Mouse (Mus musculus) bone marrow macrophage, adult 2 months (primary cell): ENCODE results near the gene Cdh16. TPM values are rescaled to one million over a fixed set of nuclear protein-coding genes. Genes with fewer than 3 reads are reported as not detected.

Experiments
- H3K27ac ChIP-seq: 2 replicates; pipeline ENCODE4 v1.5.1; 2012; ENCODE audit warnings: low read depth, low read length; ENCODE audit not compliant: insufficient read depth
- H3K4me1 ChIP-seq: 2 replicates; pipeline ENCODE4 v1.6.1; 2012; ENCODE audit warnings: low read length; ENCODE audit not compliant: control insufficient read depth, insufficient read depth
- H3K4me3 ChIP-seq: 2 replicates; pipeline ENCODE4 v1.5.1; 2012; ENCODE audit warnings: mild to moderate bottlenecking, low read length, moderate library complexity; ENCODE audit not compliant: insufficient read depth
- CTCF ChIP-seq: IDR thresholded peaks from 2 replicates; pipeline ENCODE4 v1.5.1; 2012; ENCODE audit warnings: low read depth, mild to moderate bottlenecking, low read length, moderate library complexity
- POLR2A ChIP-seq: IDR thresholded peaks from 2 replicates; pipeline ENCODE4 v1.6.1; 2012; ENCODE audit warnings: mild to moderate bottlenecking, low read depth, low read length, borderline replicate concordance
- polyA plus RNA-seq: library from polyadenylated mRNA; stranded (reverse); fragments of >200 nt; gene quantifications from 2 replicates; pipeline ENCODE4 v1.2.4, GENCODE M21; 2012; ENCODE audit not compliant: missing spikeins, insufficient read depth, insufficient read length

The Cdh16 gene
- polyA plus RNA-seq, 1 experiment: not detected

DNA sequence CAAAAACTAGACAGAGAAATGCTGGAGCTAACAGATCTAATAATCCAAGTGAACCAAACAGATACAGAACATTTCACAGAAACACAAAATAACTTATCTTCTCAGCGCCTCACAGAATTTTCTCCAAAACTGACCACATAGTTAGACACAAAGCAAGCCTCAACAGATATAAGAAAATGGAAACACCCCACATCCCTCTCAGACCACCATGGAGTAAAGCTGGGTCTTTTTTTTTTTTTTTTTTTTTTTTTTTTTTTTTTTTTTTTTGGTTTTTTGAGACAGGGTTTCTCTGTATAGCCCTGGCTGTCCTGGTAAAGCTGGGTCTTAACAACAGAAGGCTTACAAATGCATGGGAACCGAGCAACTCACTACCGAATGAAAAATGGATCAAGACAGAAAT, 47.4 kb downstream of the Cdh16 start:
- Histone ChIP-seq H3K4me1 (no peaks in the 10 kb centered on the region), H3K4me3 (no peak overlapping the region), H3K27ac (no peak overlapping the region)
- TF ChIP-seq CTCF (no peak), POLR2A (no peak)

DNA sequence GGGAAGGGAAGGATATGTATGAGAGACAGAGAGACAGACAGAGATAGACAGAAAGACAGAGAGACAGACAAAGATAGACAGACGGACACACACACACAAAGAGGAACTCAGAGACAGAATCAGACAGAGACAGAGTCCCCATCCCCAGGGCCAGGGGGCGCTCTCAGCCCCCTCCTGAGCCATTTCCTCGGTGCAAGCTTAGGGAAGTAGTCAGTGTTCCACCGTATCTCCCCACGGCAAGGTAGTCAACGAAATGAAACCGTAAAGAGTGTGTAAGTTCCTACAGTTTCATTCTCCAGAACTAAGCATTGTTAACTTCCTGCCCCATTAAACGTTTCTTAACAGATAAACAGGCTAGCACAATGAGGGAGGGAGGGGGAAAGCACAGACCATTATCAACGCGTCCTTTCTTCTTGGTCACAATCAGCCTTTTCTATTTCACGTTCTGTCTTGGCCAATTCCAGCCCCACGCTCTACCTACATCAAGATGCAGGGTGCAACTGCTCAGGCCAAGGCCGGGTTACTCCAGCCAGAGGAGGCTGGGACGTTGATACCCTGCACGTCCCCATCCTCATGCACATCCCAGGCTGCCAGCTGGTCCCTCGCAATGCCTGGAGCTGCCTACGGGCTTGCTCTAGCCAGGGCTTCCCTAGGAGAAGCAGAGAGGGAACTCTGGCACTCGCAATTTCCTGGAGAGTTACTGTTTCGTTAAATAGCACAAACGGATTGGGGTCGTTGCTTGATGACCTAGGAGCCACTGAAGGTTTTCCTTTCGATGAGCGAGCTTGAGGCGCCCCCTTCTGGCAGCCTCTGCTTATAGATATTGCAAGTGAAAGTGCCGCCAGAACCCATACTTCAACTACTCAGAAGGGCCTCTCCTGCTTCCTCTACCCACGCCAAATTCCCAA, 53.5 kb downstream of the Cdh16 start:
- peaks cover 3% of the 10 kb centered on the region; the same call in 1 of the 2 replicates for H3K4me1 ChIP-seq
- no peak overlapping the region for H3K27ac ChIP-seq
- no peak for TF ChIP-seq POLR2A
- peak; percentile 79 for TF ChIP-seq CTCF
- peak overlapping the region; percentile 62 for H3K4me3 ChIP-seq

- TF ChIP-seq POLR2A (no peak), CTCF (no peak)
Measured at GRCm38 (mm10) chr8:104569559-104569958, 54.6 kb downstream of the Cdh16 start.

DNA sequence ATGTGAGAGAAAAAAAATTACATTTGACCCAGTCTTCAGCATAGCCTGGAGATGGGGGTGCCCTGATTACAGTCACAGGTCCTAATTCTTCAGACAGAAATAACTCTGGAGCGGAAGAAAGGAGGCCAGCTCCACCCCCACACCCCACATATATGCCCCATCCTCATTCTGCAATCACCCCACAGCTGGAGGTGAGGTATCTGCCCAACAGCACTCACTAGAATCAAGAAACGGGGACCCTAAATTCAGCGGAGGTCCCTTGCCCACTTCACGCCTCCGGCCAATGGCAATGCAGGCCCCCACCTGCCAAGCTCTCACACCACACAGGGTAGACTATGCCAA, 58.8 kb downstream of the Cdh16 start:
- TF ChIP-seq POLR2A (no peak), CTCF (no peak)
- no peak overlapping the region for H3K27ac ChIP-seq
- H3K4me3 ChIP-seq: no peak overlapping the region
- peaks cover 2% of the 10 kb centered on the region; the same call in 1 of the 2 replicates for H3K4me1 ChIP-seq

More at GRCm38 (mm10) chr8:104569559-104569958, 54.6 kb downstream of the Cdh16 start:
- H3K4me1 ChIP-seq: peaks cover 5% of the 10 kb centered on the region; the same call in 1 of the 2 replicates
- no peak overlapping the region for H3K4me3 ChIP-seq
- H3K27ac ChIP-seq: no peak overlapping the region

- Histone ChIP-seq H3K4me3 (no peak overlapping the region), H3K4me1 (peaks cover 2% of the 10 kb centered on the region; the same call in 1 of the 2 replicates), H3K27ac (no peak overlapping the region)
- peak; percentile 99 for TF ChIP-seq CTCF
- no peak for TF ChIP-seq POLR2A
Measured at GRCm38 (mm10) chr8:104564633-104565456, 59.4 kb downstream of the Cdh16 start.

- Histone ChIP-seq H3K4me1 (peaks cover 2% of the 10 kb centered on the region; the same call in 1 of the 2 replicates), H3K27ac (no peak overlapping the region), H3K4me3 (no peak overlapping the region)
- no peak for TF ChIP-seq POLR2A
- no peak for TF ChIP-seq CTCF
Measured at GRCm38 (mm10) chr8:104560731-104561130, 63.5 kb downstream of the Cdh16 start.

DNA sequence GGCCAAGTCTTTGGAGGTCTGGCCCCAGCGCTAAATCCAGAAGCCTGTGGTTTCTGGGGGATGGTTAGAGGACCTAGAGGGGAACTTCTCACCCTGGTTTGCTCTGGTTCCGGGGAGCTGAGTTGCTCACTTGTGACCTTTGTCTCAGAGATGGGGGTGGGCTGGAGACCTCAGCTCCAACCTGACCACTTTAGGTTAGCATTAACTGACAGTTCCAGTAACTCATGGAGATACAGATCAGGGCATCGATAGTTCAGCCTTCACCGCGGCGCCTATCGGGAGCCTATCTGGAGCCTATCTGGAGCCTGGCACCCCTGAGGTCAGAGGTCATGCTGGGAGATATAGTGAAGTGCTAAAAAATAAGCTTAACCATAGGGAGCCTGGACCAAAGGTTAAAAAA, 67.0 kb downstream of the Cdh16 start:
- no peak overlapping the region for H3K4me3 ChIP-seq
- no peaks in the 10 kb centered on the region for H3K4me1 ChIP-seq

DNA sequence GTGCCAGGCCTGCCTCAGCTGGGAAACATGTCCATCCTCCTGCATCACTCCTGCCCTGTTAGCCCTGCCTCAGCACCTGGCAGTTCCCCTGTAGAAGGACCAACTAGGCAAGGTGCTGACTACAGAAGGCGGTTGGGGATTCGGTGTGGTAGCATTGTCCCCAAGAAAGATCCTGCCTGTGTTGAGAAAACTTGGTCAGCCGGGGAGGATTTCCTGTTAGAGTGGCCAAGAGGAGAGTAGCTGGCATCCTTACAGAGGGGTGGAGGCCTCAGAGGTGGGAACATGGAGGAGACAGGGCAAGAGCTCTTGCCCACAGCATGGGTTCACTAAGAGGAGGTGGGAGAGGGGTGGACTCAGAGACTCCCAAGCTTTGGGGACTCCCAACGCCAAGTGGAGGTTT, 69.0 kb downstream of the Cdh16 start:
- no peak for TF ChIP-seq CTCF
- TF ChIP-seq POLR2A: no peak
- no peaks in the 10 kb centered on the region for H3K4me1 ChIP-seq
- no peak overlapping the region for H3K27ac ChIP-seq
- H3K4me3 ChIP-seq: no peak overlapping the region

More for the DNA sequence above, 67.0 kb downstream of the Cdh16 start:
- H3K27ac ChIP-seq: no peak overlapping the region
- TF ChIP-seq POLR2A (no peak), CTCF (no peak)

Other genes starting within 250 kb of the Cdh16 start
- gene Cmtm4, start 228.6 kb downstream of the Cdh16 start, polyA plus RNA-seq: 12.2 and 12.3 TPM in 2 replicates
- gene Dync1li2, start 181.3 kb downstream of the Cdh16 start, polyA plus RNA-seq: 60.7 and 65.3 TPM in 2 replicates
- gene Terb1, start 114.5 kb downstream of the Cdh16 start, polyA plus RNA-seq: not detected in 2 replicates
- gene Nae1, start 89.8 kb downstream of the Cdh16 start, polyA plus RNA-seq: 39.6 and 41.0 TPM in 2 replicates
- 0.72 and 1.7 TPM in 2 replicates for gene Car7, start 89.7 kb downstream of the Cdh16 start, polyA plus RNA-seq
- gene Pdp2, start 32.9 kb downstream of the Cdh16 start, polyA plus RNA-seq: 8.0 and 9.1 TPM in 2 replicates
- gene Rrad, start 6.9 kb upstream of the Cdh16 start, polyA plus RNA-seq: 22.5 and 23.8 TPM in 2 replicates
- 48.9 and 50.7 TPM in 2 replicates for gene Ciao2b, start 17.6 kb upstream of the Cdh16 start, polyA plus RNA-seq
- gene Ces2a, start 109.6 kb upstream of the Cdh16 start, polyA plus RNA-seq: not detected in 2 replicates
- not detected in 2 replicates for gene Ces2b, start 207.2 kb upstream of the Cdh16 start, polyA plus RNA-seq
- not detected in 2 replicates for gene Ces2c, start 222.7 kb upstream of the Cdh16 start, polyA plus RNA-seq